Mouse (Mus musculus): ENCODE results near the gene Fgd6.

The Fgd6 gene

GRCm38 (mm10) chr10:94134535-94135390, 99.0 kb downstream of the Fgd6 start:
- DNase-seq (ENCODE audit: low read depth, low spot score), result no peak

- no peak for DNase-seq (ENCODE audit: low read depth, low spot score)
Measured at GRCm38 (mm10) chr10:94138890-94139482, 103.2 kb downstream of the Fgd6 start.

- no peak for DNase-seq (ENCODE audit: low read depth, low spot score)
Measured at GRCm38 (mm10) chr10:94140227-94140931, 104.6 kb downstream of the Fgd6 start.

DNA sequence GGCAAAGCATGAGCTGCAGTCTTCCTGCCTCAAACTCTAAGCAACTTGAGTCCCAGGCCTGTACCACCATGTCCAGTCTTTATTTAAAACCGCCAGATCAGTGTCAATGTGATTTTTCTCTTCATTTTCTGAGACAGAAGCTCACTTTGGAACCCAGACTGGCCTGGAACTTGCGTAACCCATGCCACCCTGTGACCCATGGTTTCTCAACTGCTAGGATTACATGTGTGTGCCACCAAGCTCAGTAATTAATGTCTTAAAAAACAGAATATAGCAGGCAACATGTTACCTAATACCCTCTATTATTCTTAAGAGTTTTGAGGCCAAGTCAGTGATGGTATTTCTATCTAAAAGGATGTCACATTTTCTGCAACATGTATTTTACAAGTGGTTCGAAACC, 106.6 kb downstream of the Fgd6 start:
- DNase-seq (ENCODE audit: low read depth, low spot score), result no peak

GRCm38 (mm10) chr10:94144581-94144980, 108.8 kb downstream of the Fgd6 start:
- DNase-seq (ENCODE audit: low read depth, low spot score), result no peak

DNA sequence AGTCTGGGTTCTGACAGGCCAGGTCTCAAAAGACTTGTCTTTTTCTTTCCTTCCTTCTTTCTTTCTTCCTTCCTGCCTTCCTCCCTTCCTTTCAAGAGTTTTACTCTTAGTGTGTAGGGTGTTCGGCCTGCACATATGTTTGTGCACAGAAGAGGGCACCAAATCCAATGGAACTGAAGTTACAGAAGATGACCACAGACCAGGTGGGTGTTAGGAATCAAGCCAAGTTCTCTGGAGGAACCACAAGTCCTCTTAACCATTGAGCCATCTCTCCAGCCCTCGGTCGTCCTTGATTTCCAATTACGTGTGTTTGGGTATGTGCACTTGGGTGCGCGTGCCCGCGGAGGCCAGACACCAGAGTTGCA, 111.6 kb downstream of the Fgd6 start:
- no peak for DNase-seq (ENCODE audit: low read depth, low spot score)

DNA sequence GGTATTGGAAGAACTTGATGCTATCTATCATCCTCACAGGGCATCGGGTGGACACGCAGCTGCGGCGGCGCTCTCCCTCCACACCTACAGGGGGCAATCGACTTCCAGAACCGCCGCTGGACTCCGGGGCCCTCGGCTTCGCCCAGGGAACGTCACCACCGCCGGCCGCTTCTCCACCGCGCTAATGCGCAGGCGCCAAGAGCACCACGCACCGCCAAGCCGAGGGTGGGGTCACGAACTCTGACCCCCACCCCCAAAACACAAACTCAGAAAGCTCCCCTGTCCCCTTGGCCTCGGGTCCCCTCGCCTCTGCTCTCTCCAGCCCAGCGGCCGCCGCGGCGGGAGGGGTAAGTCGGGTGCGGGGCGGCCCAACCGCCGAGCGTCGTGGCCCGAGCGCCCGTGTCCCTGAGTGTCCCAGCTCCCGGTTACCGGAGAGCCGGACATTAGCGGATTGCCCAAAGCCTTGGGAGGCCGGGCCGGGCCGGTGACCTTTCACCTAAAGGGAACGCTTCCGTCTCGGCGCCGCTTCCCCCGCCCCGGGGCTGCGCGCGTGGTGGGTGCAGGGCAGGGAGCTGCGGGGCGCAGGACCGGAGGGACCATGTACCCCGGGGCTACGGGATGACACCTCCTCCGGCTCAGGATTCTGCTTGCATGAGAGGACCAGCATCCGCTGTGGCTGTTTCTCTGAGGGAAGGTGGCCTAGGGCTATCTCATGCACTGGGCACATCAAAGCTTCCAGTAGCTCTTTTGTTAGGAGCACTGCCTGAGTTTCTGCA, 112.1 kb downstream of the Fgd6 start, which contains the start of gene Nr2c1:
Nr2c1 (plus strand) TSS at position 268 of the 776 bp plus-strand sequence.
- DNase-seq (ENCODE audit: low read depth, low spot score), result no peak

- no peak for DNase-seq (ENCODE audit: low read depth, low spot score)
Measured at GRCm38 (mm10) chr10:94151488-94151887, 115.7 kb downstream of the Fgd6 start.

GRCm38 (mm10) chr10:94153841-94154240, 118.0 kb downstream of the Fgd6 start:
- DNase-seq (ENCODE audit: low read depth, low spot score), result no peak

GRCm38 (mm10) chr10:94158962-94159361, 123.2 kb downstream of the Fgd6 start:
- no peak for DNase-seq (ENCODE audit: low read depth, low spot score)

- DNase-seq (ENCODE audit: low read depth, low spot score), result no peak
Measured at GRCm38 (mm10) chr10:94159406-94159805, 123.6 kb downstream of the Fgd6 start.

- DNase-seq (ENCODE audit: low read depth, low spot score), result no peak
Measured at GRCm38 (mm10) chr10:94161051-94161765, 125.4 kb downstream of the Fgd6 start.

GRCm38 (mm10) chr10:94162031-94162430, 126.2 kb downstream of the Fgd6 start:
- DNase-seq (ENCODE audit: low read depth, low spot score), result no peak

DNA sequence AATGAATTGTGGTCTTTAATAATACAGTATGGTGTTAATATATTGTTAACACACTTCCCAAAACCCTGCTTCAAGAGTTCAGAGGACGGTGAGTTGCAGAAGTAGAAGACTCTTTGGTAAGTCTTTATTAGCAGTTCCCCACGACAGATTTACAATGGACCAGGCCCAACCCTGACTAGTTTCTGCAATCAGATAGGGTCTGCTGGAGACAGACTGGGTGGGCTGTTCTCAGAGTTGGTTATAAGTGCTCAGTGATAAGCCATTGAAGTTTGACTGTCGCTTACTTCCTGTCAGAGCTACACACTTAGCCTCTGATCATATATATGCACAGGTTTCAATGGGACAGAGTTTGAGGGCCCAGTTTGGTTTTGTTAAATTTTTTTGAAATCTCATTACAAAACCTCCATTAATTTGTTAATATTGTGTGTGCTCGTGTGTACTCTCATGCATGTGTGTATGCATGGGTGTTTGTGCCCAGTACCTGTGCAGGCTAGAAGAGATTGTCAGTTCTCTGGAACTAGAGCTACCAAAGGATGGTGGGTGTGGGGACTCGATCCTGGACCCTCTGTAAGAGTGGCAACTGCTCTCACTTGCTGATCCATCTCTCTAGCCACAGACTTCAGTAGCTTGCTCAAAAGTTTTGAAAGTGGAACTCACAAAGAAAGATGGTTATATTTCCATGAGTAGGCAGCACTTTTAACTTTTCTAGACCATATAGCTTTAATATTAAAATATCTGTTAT, 128.5 kb downstream of the Fgd6 start:
- DNase-seq (ENCODE audit: low read depth, low spot score), result no peak

DNA sequence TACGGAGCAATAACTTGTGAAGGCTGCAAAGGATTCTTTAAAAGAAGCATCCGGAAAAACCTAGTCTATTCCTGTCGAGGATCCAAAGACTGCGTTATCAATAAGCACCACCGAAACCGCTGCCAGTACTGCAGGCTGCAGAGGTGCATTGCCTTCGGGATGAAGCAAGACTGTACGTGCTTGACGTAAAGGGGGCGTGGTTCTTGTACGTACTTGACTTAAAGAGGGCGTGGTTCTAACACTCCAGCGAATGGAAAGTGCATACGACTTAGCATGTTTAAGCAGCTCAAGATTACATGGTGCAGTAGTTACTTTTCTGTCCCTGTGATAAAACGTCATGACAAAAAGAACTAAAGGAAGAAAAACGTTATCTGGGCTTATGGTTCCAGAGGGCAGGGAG, 129.6 kb downstream of the Fgd6 start:
- DNase-seq (ENCODE audit: low read depth, low spot score), result no peak

DNA sequence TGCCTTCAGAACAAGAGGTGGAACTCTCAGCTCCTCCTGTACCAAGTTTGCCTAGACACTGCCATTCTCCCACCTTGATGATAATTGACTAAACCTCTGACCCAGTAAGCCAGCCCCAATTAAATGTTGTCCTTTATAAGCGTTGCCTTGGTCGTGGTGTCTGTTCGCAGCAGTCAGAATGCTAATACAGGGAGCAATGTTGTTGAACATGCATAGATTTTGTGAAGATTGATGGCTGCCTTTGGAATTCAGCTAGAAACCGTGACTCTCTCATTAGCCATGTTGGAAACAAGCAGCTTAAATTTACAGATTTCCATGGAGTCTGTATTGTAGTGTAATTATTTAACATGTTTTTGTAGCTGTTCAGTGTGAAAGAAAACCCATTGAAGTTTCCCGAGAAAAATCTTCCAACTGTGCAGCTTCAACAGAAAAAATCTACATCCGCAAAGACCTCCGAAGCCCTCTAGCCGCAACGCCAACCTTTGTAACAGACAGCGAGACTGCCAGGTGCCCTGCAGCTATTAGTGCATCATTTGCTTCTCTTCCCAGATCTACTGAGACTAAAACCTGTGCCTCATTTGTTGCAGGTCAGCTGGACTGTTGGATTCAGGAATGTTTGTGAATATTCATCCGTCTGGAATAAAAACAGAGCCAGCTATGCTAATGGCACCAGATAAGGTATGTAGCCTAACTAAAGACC, 131.4 kb downstream of the Fgd6 start:
- no peak for DNase-seq (ENCODE audit: low read depth, low spot score)

DNA sequence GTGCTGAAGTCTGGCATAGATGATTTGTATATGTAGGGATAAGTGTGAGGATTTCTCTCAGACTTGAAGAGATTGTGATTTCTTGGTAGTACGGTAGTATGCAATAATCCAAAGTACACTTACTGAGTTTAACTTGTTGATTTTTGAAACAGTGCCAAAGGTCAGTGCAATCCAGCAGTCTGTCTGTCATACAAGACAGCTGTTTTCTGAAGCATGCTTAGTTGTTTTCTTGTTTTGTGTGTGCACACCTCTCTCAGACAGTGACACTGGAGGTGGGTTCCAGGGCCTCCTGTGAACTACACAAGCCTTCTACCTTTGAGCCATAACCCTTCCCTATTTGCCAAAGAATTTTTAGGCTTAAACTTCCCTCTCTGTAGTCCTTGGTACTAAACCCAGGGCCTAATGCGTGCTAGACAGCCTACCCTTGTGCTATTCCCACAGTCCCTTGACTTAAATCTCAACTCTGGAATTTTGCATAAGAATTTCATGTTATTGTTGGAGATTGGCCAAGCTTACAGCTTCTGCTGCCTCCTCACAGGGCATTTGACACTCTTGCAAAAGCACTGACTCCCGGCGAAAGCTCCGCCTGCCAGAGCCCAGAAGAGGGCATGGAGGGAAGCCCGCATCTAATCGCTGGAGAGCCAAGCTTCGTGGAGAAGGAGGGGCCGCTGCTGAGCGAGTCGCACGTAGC, 135.8 kb downstream of the Fgd6 start:
- DNase-seq (ENCODE audit: low read depth, low spot score), result no peak

DNA sequence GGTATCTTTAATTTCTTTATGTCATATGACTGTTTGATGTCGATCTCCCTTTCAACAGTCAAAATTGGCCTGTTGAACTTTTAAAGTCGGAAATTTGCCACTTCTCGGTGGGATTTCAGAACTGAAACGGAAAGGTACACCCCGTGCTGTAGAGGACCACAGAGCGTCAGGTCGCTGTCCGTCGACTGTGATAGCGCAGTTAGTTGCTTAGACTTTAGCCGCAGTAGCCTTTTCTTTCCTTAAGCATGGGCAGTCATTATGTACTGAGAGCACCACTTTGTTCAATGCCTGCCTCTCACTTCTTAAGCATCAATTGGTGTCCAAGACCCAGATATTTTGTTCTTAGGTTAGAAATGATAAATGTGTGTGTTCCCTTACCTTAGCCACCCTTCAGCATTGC, 136.3 kb downstream of the Fgd6 start:
- no peak for DNase-seq (ENCODE audit: low read depth, low spot score)

GRCm38 (mm10) chr10:94172706-94173105, 136.9 kb downstream of the Fgd6 start:
- no peak for DNase-seq (ENCODE audit: low read depth, low spot score)

All from WW6 (cell line).